Mouse (Mus musculus): ENCODE measurements around the gene Tshr.

GRCm38 (mm10) chr12:91421272-91421671 is 36.9 kb downstream of the Tshr start:
- TF ChIP-seq POLR2A (IDR thresholded peaks at IDR 0.05; ENCODE audit: low read depth, low read length) (no peak), CTCF (IDR thresholded peaks at IDR 0.05; ENCODE audit: borderline replicate concordance, insufficient read depth, low read length) (no peak)

Measured in embryonic fibroblast, embryonic 13.5 days (primary cell).